Mouse (Mus musculus) lung, postnatal 0 days (tissue): ENCODE measurements around the gene Gm17268.

ENCODE experiments used
- CTCF ChIP-seq: IDR thresholded peaks from 2 replicates; pipeline ENCODE4 v1.5.1; 2016; ENCODE audit warnings: antibody characterized with exemption, mild to moderate bottlenecking
- EP300 ChIP-seq: IDR thresholded peaks from 2 replicates; pipeline ENCODE4 v1.6.1; 2016; ENCODE audit warnings: antibody characterized with exemption, mild to moderate bottlenecking, control low read depth

DNA sequence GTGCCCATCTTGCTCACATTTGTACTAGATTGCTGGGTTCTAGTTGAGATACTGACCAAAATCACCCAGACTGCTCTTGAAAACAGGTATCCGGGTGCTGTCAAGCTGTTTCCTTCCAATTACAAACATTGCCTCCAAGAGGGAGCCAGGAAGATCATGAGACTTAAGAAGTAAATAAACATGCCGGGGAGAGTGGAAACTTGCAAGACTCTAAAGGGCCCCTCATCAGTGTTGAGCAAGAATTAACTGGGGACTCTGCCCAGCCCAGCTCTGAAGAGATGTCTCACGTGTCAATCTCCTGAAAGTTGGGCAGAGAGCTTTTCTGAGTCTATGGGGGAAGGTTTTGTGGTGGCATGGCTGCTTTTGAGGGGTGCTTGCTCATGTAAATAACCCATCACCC is 38.7 kb upstream of the Gm17268 start:
- TF ChIP-seq CTCF (no peak), EP300 (no peak)
